Mouse (Mus musculus) CD4-positive, CD25-positive, alpha-beta regulatory T cell, adult 4 months (primary cell): ENCODE measurements around the gene Plxna4. TPM values are rescaled to one million over a fixed set of nuclear protein-coding genes. Genes with fewer than 3 reads are reported as not detected.
"Not testable (repeated sequence)": the region's sequence is repeated elsewhere in the genome, so short reads cannot be mapped to it uniquely, and the experiment has no call there.

Experiments used
- ATAC-seq: one replicate; pipeline ENCODE4 v1.8.0; 2017
- polyA plus RNA-seq, 2 experiments: library from polyadenylated mRNA; unstranded; fragments of 100-300 nt; shearing (Covaris generic); gene quantifications; one replicate each; pipeline ENCODE4 v1.2.1; 2017

Plxna4 gene
- polyA plus RNA-seq, 2 experiments from 2014 or later, result 0.12 TPM; not detected in 1

DNA sequence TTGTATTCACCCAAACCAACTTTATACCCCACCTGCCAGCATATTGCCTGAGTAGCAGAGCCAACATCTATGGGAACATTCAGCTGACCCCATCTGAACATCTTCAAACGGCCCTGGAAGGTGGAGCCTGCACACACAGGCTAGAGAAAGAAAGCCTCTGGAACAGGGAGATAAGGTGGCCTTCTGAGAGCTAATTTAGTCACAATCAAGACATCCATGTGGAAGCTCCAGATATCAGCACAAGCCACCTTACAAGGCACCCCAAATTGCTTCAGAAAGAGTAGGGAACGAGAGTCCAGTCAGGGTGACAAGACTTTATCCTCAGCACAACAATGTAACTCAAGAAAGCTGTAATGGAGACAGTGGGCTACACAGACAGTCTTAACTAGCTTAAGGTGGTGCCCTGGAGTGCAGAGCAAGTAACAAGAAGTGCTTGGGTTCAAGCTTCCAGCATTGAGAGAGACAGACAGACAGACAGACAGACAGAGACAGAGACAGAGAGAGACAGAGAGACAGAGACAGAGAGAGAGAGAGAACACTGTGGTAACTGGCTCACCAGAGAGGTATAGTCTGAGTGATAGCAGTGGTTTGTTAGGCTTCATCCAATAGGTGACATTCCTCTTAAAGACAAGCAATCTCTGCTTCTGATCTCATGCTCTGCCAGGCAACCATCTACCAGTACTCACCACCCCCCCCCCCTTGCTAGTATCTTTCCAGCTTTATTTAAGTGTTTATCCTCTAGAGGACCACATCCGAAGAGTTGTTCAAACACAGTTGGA, 53.8 kb downstream of the Plxna4 start:
- ATAC-seq, result no peak

DNA sequence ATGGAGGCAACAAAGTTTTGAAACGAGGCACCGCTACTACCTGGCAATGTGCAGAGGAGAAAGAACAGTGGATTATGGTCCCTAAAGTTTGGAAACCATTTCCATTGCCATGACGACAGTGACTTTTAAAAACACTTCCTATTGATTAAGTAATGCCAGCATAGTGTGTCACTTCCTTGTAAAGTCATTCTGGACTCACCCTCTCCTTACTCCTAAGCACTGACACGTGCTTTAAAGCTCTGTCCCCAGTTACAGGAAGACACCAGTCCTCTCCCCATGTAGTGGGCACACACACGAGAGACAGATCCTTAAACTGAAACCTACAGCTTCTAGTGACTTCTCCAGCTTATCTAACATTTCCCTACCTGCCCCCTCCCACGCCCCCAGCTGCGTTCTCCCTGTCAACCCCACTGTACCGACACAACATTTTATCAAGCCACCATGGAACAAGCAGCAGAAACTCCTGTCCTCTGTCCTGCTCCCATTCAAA, 59.9 kb downstream of the Plxna4 start:
- no peak for ATAC-seq

DNA sequence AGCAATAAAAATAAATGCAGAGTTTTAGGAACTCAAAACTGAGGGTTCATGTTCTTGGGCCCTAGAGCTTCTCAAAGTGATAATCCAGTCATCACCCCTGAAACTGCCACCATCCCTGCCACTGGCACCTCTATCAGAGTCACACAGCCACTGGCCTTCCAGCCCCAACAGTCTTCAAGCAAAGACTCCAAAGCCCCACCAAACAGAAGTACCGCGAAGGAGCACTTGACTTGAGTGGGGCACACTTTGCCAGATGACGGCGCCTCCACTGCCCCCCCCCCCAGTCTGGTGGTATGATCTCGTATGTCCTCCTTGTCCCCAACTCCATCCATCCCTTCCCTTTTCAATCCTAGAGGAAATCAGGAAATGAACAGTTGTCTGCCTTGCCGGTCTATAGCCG, 60.5 kb downstream of the Plxna4 start:
- no peak for ATAC-seq

DNA sequence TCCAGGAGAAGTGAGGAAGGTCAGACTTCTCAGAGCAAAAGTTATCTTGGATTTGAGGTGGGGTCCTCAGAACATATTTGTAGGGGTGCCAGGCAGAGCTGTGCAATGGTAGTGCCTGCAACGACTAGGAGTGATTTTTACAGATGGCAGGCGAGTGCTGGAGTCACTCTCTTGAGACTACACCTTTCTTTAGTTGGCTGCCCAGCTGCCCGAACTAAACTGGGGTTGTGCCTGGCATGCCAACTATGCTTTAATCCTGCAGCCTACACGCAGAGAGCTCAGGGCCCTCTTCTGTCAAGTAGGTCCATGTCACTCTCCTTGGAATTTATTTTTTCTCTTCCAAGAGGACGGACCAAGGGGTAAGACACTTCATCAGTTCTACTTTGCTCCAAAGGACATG, 61.2 kb downstream of the Plxna4 start:
- no peak for ATAC-seq

DNA sequence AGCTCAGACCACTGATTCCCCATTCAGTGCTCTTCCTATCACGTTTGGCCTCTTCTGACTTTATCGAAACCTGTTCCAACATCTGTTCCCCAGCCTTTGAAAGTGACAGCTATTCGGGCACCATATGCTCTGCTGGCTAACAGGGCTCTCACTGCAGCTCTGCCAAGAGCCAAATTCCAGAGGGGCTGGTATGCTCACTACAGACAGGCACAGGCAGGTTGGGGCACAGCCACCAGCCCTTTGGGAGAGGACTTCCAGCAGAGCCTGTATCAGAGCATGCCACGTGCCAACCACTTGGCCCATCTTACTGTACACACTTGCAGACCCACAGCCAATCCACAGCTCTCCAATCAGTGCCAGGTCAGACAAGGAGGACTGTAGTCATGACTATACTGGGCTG, 67.9 kb downstream of the Plxna4 start:
- no peak for ATAC-seq

DNA sequence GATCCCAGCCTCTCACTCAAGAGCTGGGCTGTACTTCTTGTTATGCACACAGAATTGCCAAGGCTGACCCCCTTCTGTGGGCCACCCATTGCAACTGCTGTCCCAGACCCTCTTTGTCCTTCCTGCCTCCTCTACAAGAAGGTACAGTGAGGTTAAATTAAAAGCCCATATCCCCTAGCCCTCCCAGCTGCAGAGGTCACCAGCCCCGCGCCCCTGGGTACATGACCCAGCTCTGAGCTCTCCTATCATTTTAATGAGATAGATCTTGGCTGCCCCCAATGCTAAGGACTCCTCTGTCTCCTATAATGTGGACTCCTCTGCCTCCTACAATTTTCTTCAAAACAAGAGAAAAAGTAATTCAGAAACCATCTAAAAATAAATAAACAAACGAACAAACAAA, 69.4 kb downstream of the Plxna4 start:
- ATAC-seq, result no peak

DNA sequence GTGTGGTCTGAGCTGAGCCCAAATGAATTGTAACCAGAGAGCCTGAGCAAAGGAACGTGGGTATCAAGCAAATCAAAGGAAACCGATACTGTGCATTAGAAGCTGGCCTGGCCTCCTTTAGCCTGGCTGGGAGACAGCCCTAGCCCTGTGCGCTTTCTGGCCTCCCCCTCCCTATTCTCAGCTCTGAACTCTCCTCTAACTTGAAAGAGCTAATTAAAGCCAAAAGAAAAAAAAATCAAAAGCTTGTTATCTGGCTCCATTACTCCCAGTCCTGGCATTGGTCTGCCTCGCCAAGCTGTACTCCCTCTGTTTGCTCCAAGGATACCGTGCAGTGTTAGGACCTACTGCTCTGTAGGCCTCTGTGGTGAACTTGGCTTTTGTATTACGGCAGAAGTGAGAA, 73.9 kb downstream of the Plxna4 start:
- no peak for ATAC-seq

DNA sequence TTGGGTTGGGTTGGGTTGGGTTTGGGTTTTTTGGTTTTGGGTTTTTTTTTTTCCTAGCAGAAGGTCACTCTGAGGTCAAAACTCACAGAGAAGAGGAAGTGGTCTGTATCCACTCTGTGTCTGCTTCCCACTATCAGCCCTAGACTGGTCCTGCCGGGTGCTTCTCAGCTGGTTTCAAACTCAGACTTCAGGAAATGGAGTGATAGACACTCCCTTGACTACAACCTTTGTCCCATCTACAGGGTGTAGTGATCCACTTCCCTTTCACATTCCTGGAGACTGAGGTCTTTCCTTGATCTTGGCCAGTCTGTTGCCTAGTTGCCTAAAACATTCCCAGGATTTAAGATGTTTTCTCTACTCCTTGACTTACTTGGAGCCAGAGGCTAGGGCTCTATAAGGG, 76.0 kb downstream of the Plxna4 start:
- no peak for ATAC-seq

DNA sequence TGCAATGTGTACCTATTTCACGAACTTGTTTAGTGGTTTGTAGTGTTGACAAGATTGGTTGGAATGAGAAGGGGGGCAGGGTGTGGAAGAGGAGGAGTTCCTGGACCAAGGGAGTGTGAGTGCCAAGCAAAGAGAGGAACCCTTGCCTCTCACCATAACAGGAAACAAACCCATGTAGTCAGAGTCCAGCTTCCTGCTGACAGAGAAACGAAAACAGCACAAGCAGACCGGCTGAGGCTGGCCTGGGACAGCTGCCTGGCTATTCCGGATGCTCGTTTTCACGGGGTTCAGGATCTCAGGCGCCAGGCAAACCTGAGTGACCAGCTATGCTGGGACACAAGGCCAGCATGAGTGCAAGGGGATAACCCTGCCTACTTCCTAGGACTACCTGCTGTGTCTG, 77.1 kb downstream of the Plxna4 start:
- ATAC-seq, result no peak

DNA sequence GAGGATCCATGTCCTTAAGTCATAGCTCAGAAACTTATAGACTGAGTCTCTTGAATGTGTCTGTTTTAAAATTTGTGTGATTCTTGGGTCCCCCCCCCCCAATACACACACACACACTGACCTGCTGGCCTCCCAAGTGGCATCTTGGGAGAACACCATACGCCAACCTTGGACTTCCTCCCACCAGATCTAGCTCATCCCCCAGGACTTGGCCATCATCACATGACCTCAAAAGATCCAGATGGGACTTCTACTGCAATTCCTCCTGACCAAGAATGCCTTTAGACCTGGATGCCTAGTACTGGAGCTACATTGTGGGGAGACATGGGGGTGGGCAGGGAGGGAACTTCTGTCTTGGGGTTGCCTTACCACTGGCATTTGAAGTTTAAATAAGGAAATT, 77.5 kb downstream of the Plxna4 start:
- no peak for ATAC-seq

DNA sequence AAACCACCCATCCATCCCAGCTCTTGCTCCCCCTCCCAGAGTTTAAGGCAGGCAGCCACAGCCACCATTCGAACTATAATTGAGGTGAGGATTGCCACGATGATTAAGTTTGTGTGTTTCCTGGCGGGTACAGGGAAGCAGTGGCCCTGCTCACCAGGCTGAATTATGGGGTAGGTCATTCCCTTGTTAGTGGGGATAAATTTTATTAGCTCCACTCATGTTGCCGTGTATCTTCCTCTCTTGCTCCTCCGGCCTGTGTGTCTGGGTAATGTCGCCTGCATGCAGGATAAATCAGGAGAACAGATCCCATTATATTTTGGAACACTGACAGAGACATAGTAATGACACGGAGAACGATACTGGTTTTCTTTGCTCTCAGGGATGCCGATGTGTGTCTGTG, 78.9 kb downstream of the Plxna4 start:
- ATAC-seq, result no peak

DNA sequence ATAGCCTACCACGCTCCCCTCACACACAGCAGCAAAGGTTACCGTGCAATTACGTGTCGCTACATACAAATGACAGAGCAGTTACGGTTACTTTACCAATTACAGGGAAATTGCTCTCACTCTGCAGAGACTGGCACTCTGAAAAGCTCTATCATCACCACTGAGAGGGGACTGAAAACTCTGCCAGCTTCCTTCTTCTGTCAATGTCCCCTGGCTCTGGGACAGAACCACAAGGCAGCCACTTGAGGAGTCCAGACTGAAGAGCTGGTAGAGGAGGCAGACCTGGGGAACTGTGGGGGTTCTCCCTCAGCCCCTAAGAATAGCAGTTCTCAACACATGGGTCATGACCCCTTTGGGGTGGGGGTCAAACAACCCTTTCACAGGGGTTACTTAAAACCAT, 83.0 kb downstream of the Plxna4 start:
- no peak for ATAC-seq

DNA sequence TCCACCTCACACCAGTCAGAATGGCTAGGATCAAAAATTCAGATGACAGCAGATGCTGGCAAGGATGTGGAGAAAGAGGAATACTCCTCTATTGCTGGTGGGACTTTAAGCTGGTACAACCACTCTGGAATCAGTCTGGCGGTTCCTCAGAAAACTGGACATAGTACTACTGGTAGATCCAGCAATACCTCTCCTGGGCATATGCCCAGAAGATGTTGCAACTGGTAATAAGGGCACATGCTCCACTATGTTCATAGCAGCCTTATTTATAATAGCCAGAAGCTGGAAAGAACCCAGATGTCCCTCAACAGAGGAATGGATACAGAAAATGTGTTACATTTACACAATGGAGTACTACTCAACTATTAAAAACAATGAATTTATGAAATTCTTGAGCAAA, 86.8 kb downstream of the Plxna4 start:
- not testable (repeated sequence) for ATAC-seq

DNA sequence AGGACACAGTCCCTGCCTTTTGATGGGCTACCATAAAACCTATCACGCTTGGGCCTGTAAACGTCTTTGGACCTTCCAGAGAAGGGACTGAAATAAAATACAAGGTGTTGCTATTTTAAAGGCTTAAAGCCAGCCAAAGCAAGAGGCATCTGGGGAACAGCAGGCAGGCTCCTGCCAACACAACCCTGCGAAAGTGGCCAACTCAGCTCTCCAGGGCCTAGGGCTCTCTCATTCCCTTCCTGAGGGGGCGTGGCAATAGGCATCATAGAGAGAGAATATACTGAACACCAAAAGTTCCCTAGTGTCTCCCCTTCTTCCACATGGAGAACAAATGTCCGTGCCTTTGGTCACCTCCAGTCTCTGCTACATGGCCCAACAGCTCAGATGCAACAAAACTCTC, 89.9 kb downstream of the Plxna4 start:
- ATAC-seq, result no peak

DNA sequence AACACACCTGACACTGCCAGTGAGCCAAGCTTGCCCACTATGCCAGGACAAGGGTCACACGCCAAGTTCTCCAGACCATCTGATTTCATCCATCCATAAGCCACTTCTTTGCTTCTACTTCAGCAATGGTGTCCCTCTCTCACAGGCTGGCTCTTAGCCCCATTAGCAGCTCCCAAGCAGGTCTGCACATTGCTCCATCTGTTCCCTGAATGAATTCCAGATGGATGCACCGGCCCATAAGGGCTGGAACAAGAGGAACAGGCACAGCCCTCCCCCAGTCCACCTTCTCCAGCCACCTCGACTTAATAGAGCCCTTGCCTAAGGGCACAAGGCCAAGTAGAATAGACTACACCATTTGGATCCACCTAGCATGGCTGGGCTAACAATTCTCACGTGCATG, 91.9 kb downstream of the Plxna4 start:
- ATAC-seq, result no peak

DNA sequence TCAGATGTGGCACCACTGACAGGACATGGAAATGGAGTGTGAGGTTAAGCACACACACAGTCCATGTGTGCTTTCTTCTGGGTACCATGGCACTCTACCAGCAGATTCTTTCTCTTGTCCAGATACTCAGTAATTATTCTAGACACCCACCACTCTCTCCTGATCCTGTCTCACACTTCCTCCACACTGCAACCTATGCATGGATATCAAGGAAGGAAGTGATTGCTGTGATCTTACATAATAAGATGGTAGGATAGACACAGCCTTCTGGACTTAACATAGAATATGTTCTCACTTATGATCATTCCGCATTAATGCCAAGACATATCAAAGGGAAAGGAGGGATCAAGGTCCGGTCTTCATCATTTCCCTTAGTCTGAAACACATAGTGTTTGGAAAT, 92.5 kb downstream of the Plxna4 start:
- no peak for ATAC-seq

DNA sequence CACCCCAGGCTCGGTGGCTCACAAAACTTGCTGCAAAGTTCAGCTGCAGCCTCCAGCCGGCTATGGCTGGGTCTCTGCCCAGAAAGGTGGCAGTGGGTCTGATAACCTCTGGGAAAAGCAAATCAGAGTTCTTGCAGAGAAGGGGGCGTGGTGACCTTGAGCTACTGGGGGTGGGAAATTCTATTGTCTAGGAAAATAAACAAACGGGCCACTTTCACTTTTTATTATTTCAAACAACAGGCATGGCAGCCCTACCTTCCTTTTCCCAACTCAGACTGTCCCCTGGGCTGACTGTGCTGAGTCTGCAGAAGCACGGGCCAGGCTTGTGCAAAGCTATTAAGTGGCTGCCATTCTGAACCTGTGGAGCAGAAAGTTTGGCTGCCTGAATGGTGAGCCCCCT, 94.4 kb downstream of the Plxna4 start:
- no peak for ATAC-seq

DNA sequence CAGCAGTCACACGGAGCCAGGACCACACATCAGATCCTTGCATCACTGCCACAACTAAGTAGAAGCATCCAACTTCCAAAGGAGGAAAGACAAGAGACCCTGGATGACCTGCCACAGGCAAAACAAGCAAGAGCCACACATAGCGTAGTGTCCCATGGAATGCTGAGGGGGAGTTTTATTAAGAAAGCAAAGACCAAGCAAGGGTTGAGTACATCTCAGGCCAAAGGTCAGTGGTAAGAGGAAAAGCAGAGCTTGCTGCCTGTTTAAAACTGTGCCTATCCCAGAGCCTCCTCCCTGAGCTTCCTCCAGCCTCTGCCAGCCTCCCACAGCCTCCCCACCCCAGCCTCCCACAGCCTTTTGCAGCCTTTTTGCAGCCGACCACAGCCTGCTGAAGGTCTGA, 100.9 kb downstream of the Plxna4 start:
- no peak for ATAC-seq

DNA sequence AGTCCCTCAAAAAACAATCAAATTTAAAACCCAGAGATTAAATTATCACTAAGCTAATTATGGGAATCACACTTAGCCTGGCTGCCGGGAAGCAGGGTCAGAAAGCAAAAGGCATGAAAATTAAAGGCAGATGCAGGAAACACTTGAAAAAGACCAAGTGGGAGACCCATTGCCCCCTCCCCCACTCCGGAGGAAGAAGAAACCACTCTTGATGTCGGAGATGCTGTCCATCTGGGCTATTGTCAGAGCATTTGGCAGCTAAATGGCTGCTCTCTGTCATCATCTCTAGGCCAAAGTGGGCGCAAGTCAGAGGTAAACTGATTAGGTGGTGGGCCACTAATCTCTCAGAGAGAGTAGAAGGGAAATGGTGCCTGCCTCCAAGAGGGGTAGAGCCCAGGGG, 105.5 kb downstream of the Plxna4 start:
- no peak for ATAC-seq

DNA sequence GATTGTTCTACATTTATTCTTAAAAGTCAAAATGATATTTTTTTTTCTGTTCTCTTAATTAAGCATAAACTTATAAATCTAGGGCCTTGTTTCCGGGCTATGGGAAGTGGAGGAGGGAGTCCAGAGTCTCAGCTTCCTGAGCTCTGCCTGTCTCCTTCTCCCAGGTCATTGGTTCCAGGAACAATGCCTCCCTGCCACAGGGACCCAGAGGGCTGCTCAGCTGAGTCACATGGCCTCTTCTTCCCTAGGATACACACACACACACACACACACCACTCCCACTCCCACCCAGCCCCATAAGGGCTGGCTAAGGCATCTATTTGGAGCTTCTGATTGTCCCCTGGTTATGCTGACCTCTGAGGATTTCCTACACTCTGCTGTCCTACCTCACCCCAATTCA, 107.3 kb downstream of the Plxna4 start:
- ATAC-seq, result no peak

DNA sequence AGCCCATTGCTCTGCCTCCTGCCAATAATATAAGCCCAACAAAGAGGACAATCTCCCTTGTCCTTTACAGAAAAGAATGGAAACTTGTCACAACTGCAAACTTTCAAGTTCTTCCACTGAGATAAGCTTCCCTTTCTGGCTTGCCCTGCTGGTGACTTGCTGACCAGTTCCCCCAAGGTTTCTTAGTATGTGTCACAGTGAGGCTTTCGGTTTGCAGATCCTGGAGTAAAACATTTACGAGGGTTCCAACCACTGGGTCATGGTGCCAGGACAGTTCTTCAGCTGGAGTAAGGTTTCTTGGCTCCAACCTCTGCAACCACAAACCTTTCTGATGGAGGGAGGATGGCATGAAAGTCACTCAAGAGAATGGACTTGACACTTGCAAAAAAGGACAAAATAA, 108.2 kb downstream of the Plxna4 start:
- no peak for ATAC-seq

DNA sequence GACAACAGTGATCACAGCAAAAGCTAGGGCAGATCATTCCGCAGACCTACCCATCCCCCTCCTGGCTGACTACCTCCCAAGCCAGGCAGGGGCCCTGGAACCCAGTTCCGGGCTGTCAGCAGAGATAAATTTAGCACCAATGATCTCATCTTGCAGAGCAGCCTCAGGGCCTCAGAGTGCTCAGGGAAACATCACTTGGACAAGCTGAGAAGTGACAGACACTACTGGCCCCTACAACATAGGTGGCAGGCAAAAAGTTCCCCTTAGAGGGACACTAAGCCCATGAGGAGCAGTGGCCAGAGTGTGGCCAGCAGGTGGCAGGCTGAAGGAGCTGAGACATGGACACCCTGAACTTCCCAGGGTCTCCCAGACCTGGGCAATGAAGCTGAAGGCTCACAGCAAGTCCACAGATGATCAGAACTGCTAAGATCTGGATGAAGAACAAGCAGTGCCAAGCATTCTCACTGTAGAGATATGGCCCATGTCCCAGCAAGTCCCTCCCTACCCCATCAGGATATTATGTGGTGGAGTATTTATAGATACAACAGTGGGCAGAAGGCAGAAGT, 108.7 kb downstream of the Plxna4 start:
- no peak for ATAC-seq

DNA sequence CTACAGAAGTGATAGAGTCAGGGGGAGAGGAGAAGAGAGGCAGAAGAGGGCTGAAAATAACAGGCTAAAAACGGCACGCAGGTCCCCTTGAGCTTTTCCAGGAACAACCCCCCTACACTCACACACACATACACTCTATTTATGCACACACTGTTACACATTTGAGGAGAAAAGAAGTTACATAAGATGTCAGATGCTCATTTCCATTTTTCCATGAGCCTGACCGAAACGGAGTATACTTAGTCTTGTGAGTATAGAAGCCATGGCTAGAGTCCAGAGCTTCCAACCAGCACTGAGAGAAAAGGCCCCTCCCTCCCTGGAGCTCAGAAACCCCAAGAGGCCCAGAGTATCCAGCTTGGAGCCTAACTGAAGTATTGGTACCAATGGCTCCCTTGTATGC, 112.0 kb downstream of the Plxna4 start:
- no peak for ATAC-seq

DNA sequence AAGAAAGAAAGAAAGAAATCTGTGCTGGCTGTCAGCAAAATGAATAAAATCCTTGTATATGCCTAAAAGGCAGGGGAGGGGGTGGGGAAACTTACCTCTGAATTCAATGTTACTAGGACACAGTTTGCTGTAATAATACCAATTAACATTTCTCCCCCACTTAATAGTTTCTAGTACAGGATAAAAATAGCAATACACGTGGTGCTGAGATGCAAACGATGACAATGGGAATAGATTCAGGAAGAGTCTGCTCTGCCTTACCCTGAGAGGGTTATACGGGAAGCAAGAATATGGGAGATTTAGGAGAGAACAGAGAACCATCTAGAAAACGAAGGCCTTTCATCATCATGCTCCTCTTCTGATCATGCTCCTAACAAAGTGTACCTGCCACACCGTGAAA, 115.9 kb downstream of the Plxna4 start:
- ATAC-seq, result no peak

DNA sequence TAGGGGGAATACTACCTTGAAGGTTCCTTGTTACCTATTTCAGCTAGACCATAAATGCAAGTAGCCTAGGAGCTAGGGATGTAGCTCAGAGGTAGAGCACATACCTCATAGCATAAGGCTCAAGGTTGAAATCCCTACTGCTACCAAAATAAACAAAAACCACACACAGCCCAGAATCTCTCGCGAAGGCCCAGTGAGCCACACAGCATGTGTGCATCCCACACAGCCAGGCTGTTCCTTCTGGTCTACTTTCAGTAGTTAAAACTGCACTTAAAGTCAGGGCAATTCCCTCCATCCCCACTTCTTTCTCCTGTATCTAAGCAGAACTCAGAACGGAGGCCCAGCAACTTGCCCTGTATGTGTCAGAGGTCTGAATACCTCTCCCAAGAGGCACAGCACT, 116.4 kb downstream of the Plxna4 start:
- no peak for ATAC-seq
